Mouse (Mus musculus) hindbrain, embryonic 16.5 days (tissue): ENCODE results near the gene Gm906. TPM values are rescaled to one million over a fixed set of nuclear protein-coding genes. Genes with fewer than 3 reads are reported as not detected.

Experiments used
- microRNA-seq: library from miRNA; unstranded; fragments of <30 nt; microRNA quantifications from one replicate; pipeline ENCODE4, GENCODE M21; 2017
- polyA plus RNA-seq: library from polyadenylated mRNA; unstranded; fragments of >200 nt; fragmentation: Nextera tagmentation; extraction: Ambion mirVana; gene quantifications from 2 replicates; pipeline ENCODE4 v1.2.1, GENCODE M21; 2015

Gene Gm906
- polyA plus RNA-seq, 1 experiment from 2014 or later = not detected

Small RNA genes within 50 kb of the gene (microRNA-seq; reads per million reads assigned to microRNA genes)
- not detected for gene Gm24017

Other genes starting within 250 kb of the Gm906 start
- 35.2 and 35.6 TPM in 2 replicates for gene Fbxw17, start 167.6 kb upstream of the Gm906 start, polyA plus RNA-seq
- gene Gm47429, start 193.6 kb upstream of the Gm906 start, polyA plus RNA-seq = not detected in 2 replicates
- gene Nutm2, start 217.0 kb upstream of the Gm906 start, polyA plus RNA-seq = not detected in 2 replicates